Mouse (Mus musculus): ENCODE measurements around the gene Lgals9.

The Lgals9 gene

GRCm38 (mm10) chr11:78984483-78985177, at the start of gene Lgals9:
Gene Lgals9 (minus strand): TSS chr11:78984946.
- no peak for DNase-seq (ENCODE audit: low spot score)

GRCm38 (mm10) chr11:79033636-79034035, 48.9 kb upstream of the Lgals9 start:
- DNase-seq (ENCODE audit: low spot score) = no peak

- no peak for DNase-seq (ENCODE audit: low spot score)
Observed at GRCm38 (mm10) chr11:79033021-79033420, 48.3 kb upstream of the Lgals9 start.

- DNase-seq (ENCODE audit: low spot score) = no peak
Observed at GRCm38 (mm10) chr11:79031452-79031746, 46.7 kb upstream of the Lgals9 start.

GRCm38 (mm10) chr11:79030570-79031451, 46.1 kb upstream of the Lgals9 start:
- peak; percentile 83 for DNase-seq (ENCODE audit: low spot score)

GRCm38 (mm10) chr11:79023751-79024150, 39.0 kb upstream of the Lgals9 start:
- DNase-seq (ENCODE audit: low spot score) = no peak

GRCm38 (mm10) chr11:79023342-79023741, 38.6 kb upstream of the Lgals9 start:
- DNase-seq (ENCODE audit: low spot score) = peak; percentile 72

GRCm38 (mm10) chr11:79022836-79023235, 38.1 kb upstream of the Lgals9 start:
- DNase-seq (ENCODE audit: low spot score) = no peak

- no peak for DNase-seq (ENCODE audit: low spot score)
Observed at GRCm38 (mm10) chr11:79020535-79021045, 35.8 kb upstream of the Lgals9 start.

- DNase-seq (ENCODE audit: low spot score) = no peak
Observed at GRCm38 (mm10) chr11:79019839-79020534, 35.2 kb upstream of the Lgals9 start.

GRCm38 (mm10) chr11:79018954-79019704, 34.4 kb upstream of the Lgals9 start:
- peak; percentile 82 for DNase-seq (ENCODE audit: low spot score)

- no peak for DNase-seq (ENCODE audit: low spot score)
Observed at GRCm38 (mm10) chr11:79017161-79017606, 32.4 kb upstream of the Lgals9 start.

GRCm38 (mm10) chr11:79016236-79016635, 31.5 kb upstream of the Lgals9 start:
- no peak for DNase-seq (ENCODE audit: low spot score)

GRCm38 (mm10) chr11:79015660-79016215, 31.0 kb upstream of the Lgals9 start:
- no peak for DNase-seq (ENCODE audit: low spot score)

- DNase-seq (ENCODE audit: low spot score) = no peak
Observed at GRCm38 (mm10) chr11:79014602-79015325, 30.0 kb upstream of the Lgals9 start.

GRCm38 (mm10) chr11:79013806-79014205, 29.1 kb upstream of the Lgals9 start:
- no peak for DNase-seq (ENCODE audit: low spot score)

- no peak for DNase-seq (ENCODE audit: low spot score)
Observed at GRCm38 (mm10) chr11:79013056-79013455, 28.3 kb upstream of the Lgals9 start.

- DNase-seq (ENCODE audit: low spot score) = no peak
Observed at GRCm38 (mm10) chr11:79012529-79012928, 27.8 kb upstream of the Lgals9 start.

GRCm38 (mm10) chr11:79008891-79009290, 24.1 kb upstream of the Lgals9 start:
- DNase-seq (ENCODE audit: low spot score) = no peak

- DNase-seq (ENCODE audit: low spot score) = no peak
Observed at GRCm38 (mm10) chr11:79008007-79008775, 23.4 kb upstream of the Lgals9 start.

All from embryo, embryonic 10.5 days (tissue).